Mouse (Mus musculus) MEL (cell line): ENCODE data around the gene Sergef.

ENCODE experiments used
- BHLHE40 ChIP-seq: IDR thresholded peaks from 2 replicates; pipeline ENCODE4 v1.6.1; 2012; ENCODE audit warnings: low read depth, mild to moderate bottlenecking, inconsistent platforms, low read length, improper control_type of control experiment, borderline replicate concordance
- CTCF ChIP-seq, 3 experiments: IDR thresholded peaks in 2 of 3; conservative IDR thresholded peaks in 1 of 3; 2 replicates each; pipeline ENCODE4 v1.5.1; 2011 to 2012; ENCODE audit warnings: low read length in 3 of 3, low read depth in 2 of 3, mild to moderate bottlenecking in 2 of 3, improper control_type of control experiment in 1 of 3, inconsistent platforms in 1 of 3, mixed read lengths in 1 of 3, moderate library complexity in 1 of 3; ENCODE audit not compliant: control insufficient read depth in 1 of 3, insufficient read depth in 1 of 3, poor library complexity in 1 of 3, severe bottlenecking in 1 of 3
- EP300 ChIP-seq, 2 experiments: IDR thresholded peaks; 2 replicates each; pipeline ENCODE4 v1.6.1; 2011; ENCODE audit warnings: improper control_type of control experiment in 2 of 2, low read length in 2 of 2, low read depth in 1 of 2, mild to moderate bottlenecking in 1 of 2
- KAT2A ChIP-seq: conservative IDR thresholded peaks from 2 replicates; pipeline ENCODE4 v1.6.1; 2012; ENCODE audit warnings: low read depth, low read length, improper control_type of control experiment, inconsistent platforms
- POLR2A ChIP-seq, 2 experiments: IDR thresholded peaks; 2 replicates each; pipeline ENCODE4 v1.6.1; 2011 to 2012; ENCODE audit warnings: low read length in 2 of 2, mild to moderate bottlenecking in 2 of 2, control low read depth in 1 of 2, improper control_type of control experiment in 1 of 2, low read depth in 1 of 2, moderate library complexity in 1 of 2; ENCODE audit not compliant: control insufficient read depth in 1 of 2, insufficient read depth in 1 of 2, poor library complexity in 1 of 2
- USF2 ChIP-seq, 2 experiments: IDR thresholded peaks; 2 replicates each; pipeline ENCODE4 v1.6.1; 2011 to 2012; ENCODE audit warnings: improper control_type of control experiment in 2 of 2, low read length in 2 of 2, borderline replicate concordance in 1 of 2, inconsistent platforms in 1 of 2, low read depth in 1 of 2, mild to moderate bottlenecking in 1 of 2; ENCODE audit not compliant: insufficient read depth in 1 of 2
- ZNF384 ChIP-seq: IDR thresholded peaks from 2 replicates; pipeline ENCODE4 v1.6.1; 2012; ENCODE audit warnings: low read depth, mild to moderate bottlenecking, inconsistent platforms, low read length, improper control_type of control experiment

DNA sequence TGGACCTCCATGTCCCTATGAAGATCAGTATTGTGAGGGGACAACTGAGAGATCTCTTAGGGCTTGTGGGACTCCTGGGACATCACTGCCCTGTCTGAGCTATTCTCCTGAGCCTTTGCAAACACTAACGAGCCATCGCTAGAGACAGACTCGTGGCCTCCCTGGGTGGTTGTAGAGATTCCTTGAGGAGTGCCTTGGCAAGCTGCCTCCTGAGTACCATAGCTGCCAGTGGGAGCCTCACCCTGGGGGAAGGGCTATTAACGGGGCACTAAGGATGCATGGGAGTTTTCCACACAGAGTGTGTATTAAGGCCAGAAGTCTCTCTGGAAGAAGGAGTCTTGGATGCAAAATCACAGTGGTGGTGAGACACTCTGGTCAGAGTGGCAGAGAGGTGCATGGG lies 214.6 kb downstream of the Sergef start:
- no peak for TF ChIP-seq BHLHE40
- no peak for TF ChIP-seq POLR2A (IDR thresholded peaks at IDR 0.05; ENCODE audit: control insufficient read depth in 1 of 2, insufficient read depth in 1 of 2, low read depth in 1 of 2, low read length in 2 of 2, poor library complexity in 1 of 2)
- TF ChIP-seq CTCF (IDR thresholded peaks at IDR 0.05 in 2 of 3, conservative IDR thresholded peaks at IDR 0.05 in 1 of 3; ENCODE audit: control insufficient read depth in 1 of 3, insufficient read depth in 1 of 3, low read depth in 2 of 3, low read length in 3 of 3, poor library complexity in 1 of 3, severe bottlenecking in 1 of 3) = no peak
- no peak for TF ChIP-seq EP300 (IDR thresholded peaks at IDR 0.05; ENCODE audit: low read depth in 1 of 2, low read length in 2 of 2)
- TF ChIP-seq USF2 (IDR thresholded peaks at IDR 0.05; ENCODE audit: borderline replicate concordance in 1 of 2, insufficient read depth in 1 of 2, low read depth in 1 of 2, low read length in 2 of 2) = no peak
- no peak for TF ChIP-seq KAT2A
- TF ChIP-seq ZNF384 = no peak
